Mouse (Mus musculus) activated CD4-positive, CD25-positive, alpha-beta regulatory T cell (primary cell): Measurements from ENCODE around the gene Nkx6-2. TPM values are rescaled to one million over a fixed set of nuclear protein-coding genes. Genes with fewer than 3 reads are reported as not detected.

Source experiments
- polyA plus RNA-seq, 2 experiments: library from polyadenylated mRNA; unstranded; fragments of 100-300 nt; shearing (Covaris generic); gene quantifications; one replicate each; pipeline ENCODE4 v1.2.1; 2017

Nkx6-2 gene
- polyA plus RNA-seq = under 1 TPM; 0.20 to 0.43 TPM

DNA sequence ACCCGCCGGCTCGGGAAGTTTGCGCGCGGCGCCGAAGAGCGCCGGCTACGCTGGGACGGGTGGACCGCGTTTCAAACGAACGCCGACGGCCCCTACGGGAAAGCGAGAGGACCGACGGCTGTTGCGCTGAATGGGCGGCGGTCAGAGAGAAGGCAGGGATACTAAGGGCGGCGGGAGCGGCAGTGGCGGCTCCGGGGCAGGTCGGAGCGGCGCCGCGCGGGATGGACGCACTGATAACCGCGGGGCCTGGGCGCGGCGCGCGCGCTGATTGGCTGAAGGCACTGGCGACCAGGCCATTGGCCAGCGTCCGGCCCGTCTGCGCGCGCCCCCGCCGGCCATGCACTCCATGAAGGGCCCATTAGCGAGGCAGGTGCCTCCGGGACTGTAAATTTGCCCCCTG is at the start of gene Nkx6-2:
Nkx6-2 (minus strand) TSS at position 203 of the 400 bp plus-strand sequence.

Other genes with a start within 250 kb of the Nkx6-2 start
- 10 to 100 TPM; 18.6 to 22.7 TPM for gene Inpp5a, start 193.7 kb downstream of the Nkx6-2 start, polyA plus RNA-seq
- gene Cfap46, start 101.0 kb upstream of the Nkx6-2 start, polyA plus RNA-seq = under 1 TPM in 1 of 2 experiments, not detected in 1; 0.34 TPM